Mouse (Mus musculus) lung, postnatal 0 days (tissue): ENCODE measurements at regions not wholly inside any gene's neighbourhood (a gene's known extent, or its start where the extent isn't known, plus 50 kb on each side); places are given as distances from the start of the nearest gene placed in this dataset.
"Not testable (repeated sequence)": the region's sequence is repeated elsewhere in the genome, so short reads cannot be mapped to it uniquely, and the experiment has no call there.

Source experiments
- CTCF ChIP-seq: IDR thresholded peaks from 2 replicates; pipeline ENCODE4 v1.5.1; 2016; ENCODE audit warnings: antibody characterized with exemption, mild to moderate bottlenecking
- EP300 ChIP-seq: IDR thresholded peaks from 2 replicates; pipeline ENCODE4 v1.6.1; 2016; ENCODE audit warnings: antibody characterized with exemption, mild to moderate bottlenecking, control low read depth

DNA sequence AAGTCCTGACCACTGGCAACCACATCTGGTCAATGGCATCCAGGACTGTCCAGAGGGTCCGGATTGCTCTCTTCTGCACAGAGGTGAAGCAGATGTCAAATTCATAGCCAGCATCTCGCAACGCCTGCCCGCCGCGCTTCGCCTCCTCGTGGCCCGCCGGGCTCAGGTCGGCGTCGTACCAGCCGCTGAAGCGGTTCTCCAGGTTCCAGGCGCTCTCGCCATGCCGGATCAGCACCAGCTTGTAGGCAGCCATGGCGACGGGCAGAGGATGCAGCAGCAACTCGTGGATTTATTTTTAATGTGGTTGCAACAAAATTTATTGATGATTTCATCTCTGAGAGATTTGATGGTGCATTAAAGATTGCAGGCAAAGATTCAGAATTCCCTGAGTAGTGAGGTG is 679.4 kb upstream of the Gm38303 start:
- TF ChIP-seq CTCF, EP300: not testable (repeated sequence)
